Mouse (Mus musculus) E14TG2a.4 (cell line): ENCODE measurements around the gene Fkbp6.

Experiments used
- CTCF ChIP-seq: conservative IDR thresholded peaks from 2 replicates; pipeline ENCODE4 v1.5.1; 2014; ENCODE audit warnings: low read length
- NANOG ChIP-seq: IDR thresholded peaks from 2 replicates; pipeline ENCODE4 v1.6.1; 2014; ENCODE audit warnings: borderline replicate concordance, low read length, mixed read lengths

DNA sequence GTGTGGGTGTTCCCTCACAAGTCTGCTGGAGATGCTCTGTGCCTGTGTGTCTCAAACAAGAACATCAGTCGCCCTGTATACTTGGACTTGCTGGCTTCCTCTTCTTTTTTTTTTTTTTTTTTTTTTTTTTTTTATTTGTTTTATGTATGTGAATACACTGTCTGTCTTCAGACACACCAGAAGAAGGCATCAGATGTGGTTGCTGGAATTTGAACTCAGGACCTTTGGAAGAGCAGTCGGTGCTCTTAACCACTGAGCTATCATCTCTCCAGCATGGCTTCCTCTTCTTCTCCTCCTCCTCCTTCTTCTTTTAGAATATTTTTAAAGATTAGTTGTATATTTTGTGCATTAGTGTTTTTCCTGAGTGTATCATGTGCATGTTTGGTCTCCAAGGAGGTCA, 7.7 kb upstream of the Fkbp6 start:
- no peak for TF ChIP-seq CTCF
- no peak for TF ChIP-seq NANOG
